In genomic region chr9:75232860-75233259, GRCm38 (mm10) we compare ENCODE assay signal across 24 mouse cellular contexts. TPM values are rescaled to one million over a fixed set of nuclear protein-coding genes. Genes with fewer than 3 reads are reported as not detected.
DNase-seq lines count a peak whose midpoint lies in the region; ATAC-seq and TF ChIP-seq lines count a peak whose summit lies in the region.
"Had no signal": no experiment of that assay in that cellular context is flagged by ENCODE, and none has a peak within 500 bp of the region (broad histone marks: within the 10 kb centered on the region; RNA-seq: fewer than 3 reads in every experiment).

No protein-coding gene starts in this region.

- peaks cover 25% of the 10 kb centered on the region for H3K27me3 ChIP-seq in kidney, embryonic 15.5 days
- peaks cover 24% of the 10 kb centered on the region for H3K27me3 ChIP-seq in lung, embryonic 15.5 days
- H3K27me3 ChIP-seq in intestine, embryonic 15.5 days (replicated peaks), result peaks cover 8% of the 10 kb centered on the region; the same call in 1 of the 2 replicates
- peaks cover 6% of the 10 kb centered on the region; the same call in 1 of the 2 replicates for H3K27me3 ChIP-seq in small intestine, adult 2 months (ENCODE audit: control insufficient read depth, insufficient read depth, low read length)
- peaks cover 55% of the 10 kb centered on the region for H3K27me3 ChIP-seq in limb, embryonic 10.5 days (ENCODE audit: low read depth, poor library complexity, severe bottlenecking)
- H3K27me3 ChIP-seq: CH12.LX, Patski had no signal

- no peak overlapping the region for H3K27ac ChIP-seq in kidney, embryonic 15.5 days
- H3K27ac ChIP-seq in lung, embryonic 15.5 days, result peak overlapping the region; percentile 94
- H3K27ac ChIP-seq in intestine, embryonic 15.5 days, result no peak overlapping the region
- no peak overlapping the region; the same call in 1 of the 2 replicates for H3K27ac ChIP-seq in small intestine, adult 2 months (ENCODE audit: insufficient read depth, low read depth, low read length)
- no peak overlapping the region for H3K27ac ChIP-seq in limb, embryonic 10.5 days
- H3K27ac ChIP-seq: embryonic facial prominence, embryonic 12.5 days; liver, embryonic 14.5 days; midbrain, embryonic 15.5 days; neural tube, embryonic 12.5 days had no signal

- no peaks in the 10 kb centered on the region for H3K9me3 ChIP-seq in kidney, embryonic 15.5 days (replicated peaks)
- H3K9me3 ChIP-seq in lung, embryonic 15.5 days, result no peaks in the 10 kb centered on the region
- no peaks in the 10 kb centered on the region for H3K9me3 ChIP-seq in intestine, embryonic 15.5 days
- H3K9me3 ChIP-seq in limb, embryonic 10.5 days (replicated peaks), result no peaks in the 10 kb centered on the region
- H3K9me3 ChIP-seq: embryonic facial prominence, embryonic 12.5 days; G1E; heart, embryonic 12.5 days; hindbrain, embryonic 10.5 days; midbrain, embryonic 15.5 days; neural tube, embryonic 12.5 days had no signal

- no peak for ATAC-seq in kidney, embryonic 15.5 days (replicated peaks; ENCODE audit: low FRiP score)
- no peak for ATAC-seq in lung, embryonic 15.5 days (ENCODE audit: borderline replicate concordance, extremely low read depth, low FRiP score, low TSS enrichment)
- ATAC-seq in intestine, embryonic 15.5 days, result no peak
- ATAC-seq: midbrain, embryonic 15.5 days; Patski had no signal

- H3K36me3 ChIP-seq in kidney, embryonic 15.5 days, result no peaks in the 10 kb centered on the region
- no peaks in the 10 kb centered on the region for H3K36me3 ChIP-seq in lung, embryonic 15.5 days
- H3K36me3 ChIP-seq in intestine, embryonic 15.5 days, result no peaks in the 10 kb centered on the region
- H3K36me3 ChIP-seq in small intestine, adult 2 months (ENCODE audit: control insufficient read depth, insufficient read depth, low read length), result no peaks in the 10 kb centered on the region
- H3K36me3 ChIP-seq in limb, embryonic 10.5 days, result no peaks in the 10 kb centered on the region
- H3K36me3 ChIP-seq: embryonic facial prominence, embryonic 12.5 days; G1E; heart, embryonic 12.5 days; hindbrain, embryonic 10.5 days; midbrain, embryonic 15.5 days; neural tube, embryonic 12.5 days had no signal

- H3K4me1 ChIP-seq in kidney, embryonic 15.5 days, result peaks cover 25% of the 10 kb centered on the region
- peaks cover 25% of the 10 kb centered on the region for H3K4me1 ChIP-seq in lung, embryonic 15.5 days
- H3K4me1 ChIP-seq in intestine, embryonic 15.5 days (replicated peaks), result peaks cover 7% of the 10 kb centered on the region
- peaks cover 14% of the 10 kb centered on the region for H3K4me1 ChIP-seq in small intestine, adult 2 months (ENCODE audit: control insufficient read depth, insufficient read depth, insufficient read length, low read length)
- H3K4me1 ChIP-seq in limb, embryonic 10.5 days, result peaks cover 9% of the 10 kb centered on the region

- WGBS in kidney, embryonic 15.5 days, result 29% methylated on average over 8 of the region's 8 CpGs
- 23% methylated on average over 8 of the region's 8 CpGs for WGBS in lung, embryonic 15.5 days
- WGBS in intestine, embryonic 15.5 days, result 34% methylated on average over 8 of the region's 8 CpGs
- WGBS in small intestine, adult 2 months, result 23% methylated on average over 8 of the region's 8 CpGs
- 37% methylated on average over 8 of the region's 8 CpGs for WGBS in limb, embryonic 10.5 days

- no peak for TF ChIP-seq CTCF in small intestine, adult 2 months (IDR thresholded peaks at IDR 0.05; ENCODE audit: extremely low read depth, insufficient read length, insufficient replicate concordance, low read depth, low read length)

- no peak for TF ChIP-seq POLR2A in small intestine, adult 2 months (IDR thresholded peaks at IDR 0.05; ENCODE audit: low read depth, low read length)

- no peak overlapping the region for H3K4me3 ChIP-seq in kidney, embryonic 15.5 days (replicated peaks)
- peak overlapping the region; percentile 56 for H3K4me3 ChIP-seq in lung, embryonic 15.5 days
- H3K4me3 ChIP-seq in intestine, embryonic 15.5 days (replicated peaks), result no peak overlapping the region
- peak overlapping the region; percentile 38; the same call in 1 of the 2 replicates for H3K4me3 ChIP-seq in small intestine, adult 2 months (ENCODE audit: low read depth, low read length)
- H3K4me3 ChIP-seq in limb, embryonic 10.5 days, result no peak overlapping the region

- peak overlapping the region; percentile 69; the same call in 1 of the 2 replicates for H3K4me2 ChIP-seq in kidney, embryonic 15.5 days
- peak overlapping the region; percentile 55 for H3K4me2 ChIP-seq in lung, embryonic 15.5 days
- H3K4me2 ChIP-seq in intestine, embryonic 15.5 days (replicated peaks), result peak overlapping the region; percentile 73; the same call in 1 of the 2 replicates

- no peak overlapping the region for H3K9ac ChIP-seq in kidney, embryonic 15.5 days
- H3K9ac ChIP-seq in lung, embryonic 15.5 days, result peak overlapping the region; percentile 41
- no peak overlapping the region for H3K9ac ChIP-seq in intestine, embryonic 15.5 days
- H3K9ac ChIP-seq: liver, embryonic 14.5 days had no signal

- no peak for DNase-seq in kidney, postnatal 10 days
- DNase-seq in lung, postnatal 4 days, result no peak
- no peak for DNase-seq in limb, embryonic 10.5 days (ENCODE audit: low spot score)
- no peak for DNase-seq in cerebellum, adult 11 months
- DNase-seq: adrenal gland, adult 2 months; B cell, adult 2 months; cerebellum, adult 18-20 months; cerebellum, postnatal 14 days; heart, postnatal 10 days; kidney, postnatal 25 days; layer of hippocampus, postnatal 36 days had no signal

RNA-seq across cellular contexts. Expression of gene Myo5c, which starts 1.0 kb away (rescaled TPM):
- polyA plus RNA-seq in kidney, embryonic 15.5 days (2015; fragmentation: Nextera tagmentation; extraction: Ambion mirVana), result 3.7 and 3.9 TPM in 2 replicates
- polyA plus RNA-seq in lung, embryonic 15.5 days (2015; fragmentation: Nextera tagmentation; extraction: Ambion mirVana), result 27.8 and 30.2 TPM in 2 replicates
- polyA plus RNA-seq in intestine, embryonic 15.5 days (2015; fragmentation: Nextera tagmentation; extraction: Ambion mirVana), result 5.5 and 7.3 TPM in 2 replicates
- polyA plus RNA-seq in small intestine, adult 2 months (2012; rRNA removed), result 10.9 and 12.1 TPM in 2 replicates
- 0.41 and 0.58 TPM in 2 replicates for polyA plus RNA-seq in limb, embryonic 10.5 days (2016; fragmentation: Nextera tagmentation; extraction: Ambion mirVana)
- polyA plus RNA-seq: G1E had no signal

Comparison
In these comparisons a context has a peak if more than half of its experiments do, and no peak if none do; other contexts are left out.
1. H3K4me3 ChIP-seq: peak in lung, embryonic 15.5 days (single experiment) and small intestine, adult 2 months (single experiment); none in kidney, embryonic 15.5 days (single experiment), intestine, embryonic 15.5 days (single experiment) and limb, embryonic 10.5 days (single experiment).
2. Peak in every context shown above with its lines, with median percentiles within 50 percentile points of each other: H3K4me2 ChIP-seq.